Mouse (Mus musculus): ENCODE data around the gene Trub1.

Gene Trub1

GRCm38 (mm10) chr19:57441501-57441900 is 11.2 kb upstream of the Trub1 start:
- DNase-seq (ENCODE audit: low read depth, low spot score) = no peak

- no peak for DNase-seq (ENCODE audit: low read depth, low spot score)
Measured at GRCm38 (mm10) chr19:57442936-57443657, 9.6 kb upstream of the Trub1 start.

- no peak for DNase-seq (ENCODE audit: low read depth, low spot score)
Measured at GRCm38 (mm10) chr19:57445049-57445448, 7.7 kb upstream of the Trub1 start.

GRCm38 (mm10) chr19:57450849-57451248 is 1.9 kb upstream of the Trub1 start:
- DNase-seq (ENCODE audit: low read depth, low spot score) = no peak

- no peak for DNase-seq (ENCODE audit: low read depth, low spot score)
Measured at GRCm38 (mm10) chr19:57451762-57452161, 950 bp upstream of the Trub1 start.

GRCm38 (mm10) chr19:57453218-57453600 is 497 bp downstream of the Trub1 start:
- DNase-seq (ENCODE audit: low read depth, low spot score) = no peak

GRCm38 (mm10) chr19:57455286-57455960 is 2.7 kb downstream of the Trub1 start:
- DNase-seq (ENCODE audit: low read depth, low spot score) = no peak

GRCm38 (mm10) chr19:57457075-57457474 is 4.4 kb downstream of the Trub1 start:
- DNase-seq (ENCODE audit: low read depth, low spot score) = no peak

GRCm38 (mm10) chr19:57463741-57464140 is 11.0 kb downstream of the Trub1 start:
- no peak for DNase-seq (ENCODE audit: low read depth, low spot score)

- no peak for DNase-seq (ENCODE audit: low read depth, low spot score)
Measured at GRCm38 (mm10) chr19:57465742-57466141, 13.0 kb downstream of the Trub1 start.

- no peak for DNase-seq (ENCODE audit: low read depth, low spot score)
Measured at GRCm38 (mm10) chr19:57471033-57471432, 18.3 kb downstream of the Trub1 start.

- no peak for DNase-seq (ENCODE audit: low read depth, low spot score)
Measured at GRCm38 (mm10) chr19:57472169-57472568, 19.5 kb downstream of the Trub1 start.

GRCm38 (mm10) chr19:57473301-57473700 is 20.6 kb downstream of the Trub1 start:
- DNase-seq (ENCODE audit: low read depth, low spot score) = no peak

GRCm38 (mm10) chr19:57475298-57475697 is 22.6 kb downstream of the Trub1 start:
- DNase-seq (ENCODE audit: low read depth, low spot score) = no peak

GRCm38 (mm10) chr19:57477310-57477709 is 24.6 kb downstream of the Trub1 start:
- DNase-seq (ENCODE audit: low read depth, low spot score) = no peak

GRCm38 (mm10) chr19:57478056-57478455 is 25.3 kb downstream of the Trub1 start:
- DNase-seq (ENCODE audit: low read depth, low spot score) = no peak

- no peak for DNase-seq (ENCODE audit: low read depth, low spot score)
Measured at GRCm38 (mm10) chr19:57479886-57480655, 27.4 kb downstream of the Trub1 start.

GRCm38 (mm10) chr19:57481743-57482259 is 29.1 kb downstream of the Trub1 start:
- DNase-seq (ENCODE audit: low read depth, low spot score) = no peak

- peak; percentile 30 for DNase-seq (ENCODE audit: low read depth, low spot score)
Measured at GRCm38 (mm10) chr19:57482815-57483214, 30.1 kb downstream of the Trub1 start.

GRCm38 (mm10) chr19:57487051-57487658 is 34.4 kb downstream of the Trub1 start:
- no peak for DNase-seq (ENCODE audit: low read depth, low spot score)

- no peak for DNase-seq (ENCODE audit: low read depth, low spot score)
Measured at GRCm38 (mm10) chr19:57489527-57489926, 36.8 kb downstream of the Trub1 start.

GRCm38 (mm10) chr19:57491030-57491429 is 38.3 kb downstream of the Trub1 start:
- no peak for DNase-seq (ENCODE audit: low read depth, low spot score)

Data from retina, adult 2 months (tissue).